Mouse (Mus musculus) ES-Bruce4 (cell line): Measurements from ENCODE around the gene Ino80d. TPM values are rescaled to one million over a fixed set of nuclear protein-coding genes. Genes with fewer than 3 reads are reported as not detected.

Experiments used
- H3K27ac ChIP-seq: 2 replicates; pipeline ENCODE4 v1.5.1; 2012; ENCODE audit warnings: low read length, inconsistent platforms; ENCODE audit not compliant: insufficient read depth
- H3K27me3 ChIP-seq: 2 replicates; pipeline ENCODE4 v1.6.1; 2012; ENCODE audit warnings: mild to moderate bottlenecking, low read length, inconsistent platforms; ENCODE audit not compliant: control insufficient read depth, poor library complexity, insufficient read depth, severe bottlenecking
- H3K36me3 ChIP-seq: 2 replicates; pipeline ENCODE4 v1.6.1; 2012; ENCODE audit warnings: inconsistent platforms, mild to moderate bottlenecking, low read length, moderate library complexity; ENCODE audit not compliant: control insufficient read depth, poor library complexity, insufficient read depth, severe bottlenecking
- H3K4me1 ChIP-seq: one replicate; pipeline ENCODE4 v1.8.1; 2011; ENCODE audit warnings: low read length; ENCODE audit not compliant: control insufficient read depth, insufficient read depth
- H3K4me3 ChIP-seq: 2 replicates; pipeline ENCODE4 v1.5.1; 2011; ENCODE audit warnings: low read depth, mild to moderate bottlenecking, low read length
- H3K9ac ChIP-seq: 2 replicates; pipeline ENCODE4 v1.6.1; 2012; ENCODE audit warnings: low read depth, mild to moderate bottlenecking, inconsistent platforms; ENCODE audit not compliant: poor library complexity, severe bottlenecking
- H3K9me3 ChIP-seq: replicated peaks from 2 replicates; pipeline ENCODE4 v1.6.1; 2012; ENCODE audit warnings: mild to moderate bottlenecking, low read length, inconsistent platforms; ENCODE audit not compliant: control insufficient read depth, poor library complexity, insufficient read depth, severe bottlenecking
- CTCF ChIP-seq: IDR thresholded peaks from one replicate; pipeline ENCODE4 v1.8.1; 2011; ENCODE audit warnings: low read depth, low read length
- EP300 ChIP-seq: IDR thresholded peaks from 2 replicates; pipeline ENCODE4 v1.6.1; 2011; ENCODE audit warnings: low read depth, low read length; ENCODE audit not compliant: insufficient read depth
- POLR2A ChIP-seq: IDR thresholded peaks from one replicate; pipeline ENCODE4 v1.8.1; 2011; ENCODE audit warnings: low read length; ENCODE audit not compliant: insufficient read depth
- polyA plus RNA-seq: library from polyadenylated mRNA; stranded (reverse); fragments of >200 nt; gene quantifications from 2 replicates; pipeline ENCODE4 v1.2.4, GENCODE M21; 2011; ENCODE audit warnings: low read depth; ENCODE audit not compliant: missing spikeins, insufficient read depth, insufficient read length

The Ino80d gene
- polyA plus RNA-seq, 1 experiment = 31.4 TPM

- Histone ChIP-seq H3K4me1 (peaks cover 3% of the 10 kb centered on the region), H3K9me3 (no peaks in the 10 kb centered on the region), H3K9ac (no peak overlapping the region), H3K27me3 (no peaks in the 10 kb centered on the region), H3K36me3 (no peaks in the 10 kb centered on the region), H3K27ac (no peak overlapping the region), H3K4me3 (no peak overlapping the region)
- TF ChIP-seq EP300 (no peak), CTCF (no peak), POLR2A (no peak)
These were observed 162.1 kb downstream of the Ino80d start for GRCm38 (mm10) chr1:62952319-62952718.

- H3K4me3 ChIP-seq = no peak overlapping the region
- no peak overlapping the region for H3K27ac ChIP-seq
- peaks cover 3% of the 10 kb centered on the region for H3K4me1 ChIP-seq
- H3K9me3 ChIP-seq = no peaks in the 10 kb centered on the region
- no peaks in the 10 kb centered on the region for H3K27me3 ChIP-seq
- no peak for TF ChIP-seq EP300
- no peak for TF ChIP-seq POLR2A
- no peak for TF ChIP-seq CTCF
- no peak overlapping the region for H3K9ac ChIP-seq
- H3K36me3 ChIP-seq = no peaks in the 10 kb centered on the region
These were observed 163.2 kb downstream of the Ino80d start for GRCm38 (mm10) chr1:62951067-62951809.

GRCm38 (mm10) chr1:62950526-62950925, 163.9 kb downstream of the Ino80d start:
- no peaks in the 10 kb centered on the region for H3K27me3 ChIP-seq
- TF ChIP-seq EP300 (no peak), POLR2A (no peak), CTCF (no peak)
- no peaks in the 10 kb centered on the region for H3K9me3 ChIP-seq
- peaks cover 3% of the 10 kb centered on the region for H3K4me1 ChIP-seq
- no peak overlapping the region for H3K27ac ChIP-seq
- no peak overlapping the region for H3K9ac ChIP-seq
- no peaks in the 10 kb centered on the region for H3K36me3 ChIP-seq
- no peak overlapping the region for H3K4me3 ChIP-seq

- Histone ChIP-seq H3K4me1 (peaks cover 3% of the 10 kb centered on the region), H3K36me3 (no peaks in the 10 kb centered on the region), H3K9me3 (no peaks in the 10 kb centered on the region), H3K4me3 (no peak overlapping the region), H3K27me3 (no peaks in the 10 kb centered on the region), H3K9ac (no peak overlapping the region), H3K27ac (no peak overlapping the region)
- TF ChIP-seq CTCF (no peak), POLR2A (no peak), EP300 (no peak)
These were observed 166.7 kb downstream of the Ino80d start for GRCm38 (mm10) chr1:62947807-62948206.

GRCm38 (mm10) chr1:62946987-62947386, 167.5 kb downstream of the Ino80d start:
- H3K9ac ChIP-seq = no peak overlapping the region
- no peaks in the 10 kb centered on the region for H3K36me3 ChIP-seq
- peaks cover 3% of the 10 kb centered on the region for H3K4me1 ChIP-seq

GRCm38 (mm10) chr1:62934752-62935329, 179.6 kb downstream of the Ino80d start:
- H3K9me3 ChIP-seq = no peaks in the 10 kb centered on the region
- H3K27ac ChIP-seq = no peak overlapping the region
- H3K27me3 ChIP-seq = no peaks in the 10 kb centered on the region

More at GRCm38 (mm10) chr1:62946987-62947386, 167.5 kb downstream of the Ino80d start:
- H3K27ac ChIP-seq = no peak overlapping the region
- no peak for TF ChIP-seq CTCF
- TF ChIP-seq EP300 = no peak
- no peak for TF ChIP-seq POLR2A
- H3K4me3 ChIP-seq = no peak overlapping the region
- no peaks in the 10 kb centered on the region for H3K9me3 ChIP-seq
- no peaks in the 10 kb centered on the region for H3K27me3 ChIP-seq

More at GRCm38 (mm10) chr1:62934752-62935329, 179.6 kb downstream of the Ino80d start:
- TF ChIP-seq CTCF = no peak
- TF ChIP-seq POLR2A = no peak
- TF ChIP-seq EP300 = no peak
- no peak overlapping the region for H3K9ac ChIP-seq
- H3K4me3 ChIP-seq = no peak overlapping the region
- H3K36me3 ChIP-seq = no peaks in the 10 kb centered on the region
- no peaks in the 10 kb centered on the region for H3K4me1 ChIP-seq
